Mouse (Mus musculus) hindbrain, embryonic 14.5 days (tissue): ENCODE measurements around the gene Reck. TPM values are rescaled to one million over a fixed set of nuclear protein-coding genes. Genes with fewer than 3 reads are reported as not detected.
A peak's percentile ranks its signal among the peaks of the same experiment; 100 is the strongest.

Experiments
- ATAC-seq: fragments of 200-750 bp; cut with Nextera tagmentation; 2 replicates; pipeline ENCODE4 v1.8.0; 2017; ENCODE audit warnings: moderate number of reproducible peaks, mild to moderate bottlenecking, moderate TSS enrichment, moderate library complexity; ENCODE audit not compliant: low FRiP score
- DNase-seq: peaks from one replicate; pipeline ENCODE4 v3.0.0-alpha.2; 2015; ENCODE audit warnings: low spot score
- H3K27ac ChIP-seq: fragments of 300-500 bp; sonication (generic); 2 replicates; pipeline ENCODE4 v1.5.1; 2014; ENCODE audit warnings: mild to moderate bottlenecking, moderate library complexity
- H3K27me3 ChIP-seq: fragments of 300-500 bp; sonication (generic); 2 replicates; pipeline ENCODE4 v1.6.1; 2014; ENCODE audit warnings: mild to moderate bottlenecking, low read length, mixed read lengths; ENCODE audit not compliant: control insufficient read depth, insufficient read depth
- H3K36me3 ChIP-seq: fragments of 300-500 bp; sonication (generic); replicated peaks from 2 replicates; pipeline ENCODE4 v1.6.1; 2014; ENCODE audit not compliant: control insufficient read depth, insufficient read depth
- H3K4me1 ChIP-seq: fragments of 300-500 bp; sonication (generic); replicated peaks from 2 replicates; pipeline ENCODE4 v1.6.1; 2014; ENCODE audit warnings: antibody characterized with exemption, low read length, mixed read lengths; ENCODE audit not compliant: control insufficient read depth, insufficient read depth
- H3K4me2 ChIP-seq: fragments of 300-500 bp; sonication (generic); replicated peaks from 2 replicates; pipeline ENCODE4 v1.6.1; 2014; ENCODE audit warnings: mild to moderate bottlenecking, moderate library complexity
- H3K4me3 ChIP-seq: fragments of 300-500 bp; sonication (generic); replicated peaks from 2 replicates; pipeline ENCODE4 v1.5.1; 2014; ENCODE audit warnings: mild to moderate bottlenecking, low read length
- H3K9ac ChIP-seq: fragments of 300-500 bp; sonication (generic); 2 replicates; pipeline ENCODE4 v1.6.1; 2014
- H3K9me3 ChIP-seq: fragments of 300-500 bp; sonication (generic); 2 replicates; pipeline ENCODE4 v1.6.1; 2016; ENCODE audit warnings: low read length; ENCODE audit not compliant: control insufficient read depth
- WGBS: fragments of 180-500 bp; shearing (Covaris S2); extraction: QIAGEN DNeasy Blood & Tissue Kit; methylation state at CpG from one replicate; pipeline ENCODE4 v1.1.7; 2014; 5-methylcytosine and 5-hydroxymethylcytosine counted together
- polyA plus RNA-seq: library from polyadenylated mRNA; unstranded; fragments of >200 nt; fragmentation: Nextera tagmentation; extraction: Ambion mirVana; gene quantifications from 2 replicates; pipeline ENCODE4 v1.2.1, GENCODE M21; 2014

The Reck gene
- 6.2 and 7.3 TPM in 2 replicates for polyA plus RNA-seq

DNA sequence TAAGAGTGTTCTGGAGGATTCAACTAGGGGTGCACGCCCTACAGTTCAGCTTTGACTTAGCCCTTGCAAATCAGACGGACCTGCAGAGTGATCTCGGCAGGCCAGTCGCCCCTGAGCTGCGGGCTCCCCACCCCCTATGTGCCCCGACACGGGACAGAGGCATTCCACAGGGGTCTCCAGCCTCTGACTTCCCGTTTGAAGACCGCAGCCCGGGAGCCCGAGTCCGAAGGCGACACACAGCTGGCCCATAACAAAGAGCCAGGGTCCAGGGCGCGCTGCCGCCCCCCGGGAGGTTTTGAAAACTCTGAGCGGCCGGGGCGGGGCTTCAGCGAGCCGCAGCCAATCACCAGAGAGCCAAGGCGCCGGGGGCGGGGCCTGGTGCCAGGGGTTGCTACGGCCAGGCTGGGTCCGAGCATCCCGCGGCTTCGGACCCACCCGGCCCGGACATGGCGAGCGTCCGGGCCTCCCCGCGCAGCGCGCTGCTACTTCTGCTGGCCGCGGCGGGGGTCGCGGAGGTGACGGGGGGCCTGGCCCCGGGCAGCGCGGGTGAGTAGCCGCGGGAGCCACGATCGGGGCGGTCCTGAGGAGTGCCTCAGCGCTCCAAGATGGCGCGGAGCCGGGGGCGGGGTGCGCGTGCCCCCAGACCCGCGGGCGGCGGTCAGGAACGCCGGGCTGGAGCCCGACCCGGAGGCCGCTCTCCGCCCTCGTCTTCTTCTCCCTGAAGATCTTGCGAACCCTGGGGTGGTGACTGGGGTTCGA, at the start of gene Reck:
TSS of gene Reck (plus strand) at position 371 of the 759 bp plus-strand sequence.
- peak within 1 kb of the TSS; percentile 72 for H3K27ac ChIP-seq
- H3K9ac ChIP-seq: peak within 1 kb of the TSS; percentile 88
- WGBS: under 1% methylated on average over 72 of the region's 73 CpGs
- DNase-seq (peak; percentile 90), ATAC-seq (peak; percentile 94)
- no peaks in the 10 kb centered on the region for H3K36me3 ChIP-seq
- H3K4me3 ChIP-seq: peak within 1 kb of the TSS; percentile 97
- peak within 1 kb of the TSS; percentile 89 for H3K4me2 ChIP-seq
- H3K27me3 ChIP-seq: no peaks in the 10 kb centered on the region
- H3K4me1 ChIP-seq: peaks cover 11% of the 10 kb centered on the region; the same call in 1 of the 2 replicates
- H3K9me3 ChIP-seq: no peaks in the 10 kb centered on the region

DNA sequence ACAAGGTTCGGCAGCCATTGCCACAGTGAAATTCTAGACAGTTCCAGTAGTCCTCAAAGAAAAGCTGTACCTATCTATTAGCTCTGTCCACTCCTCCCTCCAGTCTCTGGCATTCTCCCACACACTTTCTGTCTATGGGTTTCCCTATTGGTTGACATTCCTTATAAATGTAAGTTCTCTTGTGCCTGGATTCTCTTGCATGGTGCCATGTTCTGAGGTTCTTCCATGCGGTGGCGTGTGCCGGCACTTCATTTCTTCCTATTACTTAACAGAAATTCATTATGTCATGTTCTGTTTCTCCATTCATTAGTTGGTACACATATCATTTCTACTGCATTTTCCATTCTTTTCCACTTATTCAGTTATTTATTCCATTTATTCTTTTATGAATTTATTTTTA, 46.5 kb upstream of the Reck start:
- Histone ChIP-seq H3K4me1 (no peaks in the 10 kb centered on the region), H3K9ac (no peak overlapping the region), H3K4me2 (no peak overlapping the region), H3K27ac (no peak overlapping the region), H3K9me3 (no peaks in the 10 kb centered on the region), H3K27me3 (no peaks in the 10 kb centered on the region), H3K36me3 (no peaks in the 10 kb centered on the region), H3K4me3 (no peak overlapping the region)
- DNase-seq: no peak
- ATAC-seq: no peak
- WGBS: 93% methylated on average over 4 of the region's 4 CpGs

DNA sequence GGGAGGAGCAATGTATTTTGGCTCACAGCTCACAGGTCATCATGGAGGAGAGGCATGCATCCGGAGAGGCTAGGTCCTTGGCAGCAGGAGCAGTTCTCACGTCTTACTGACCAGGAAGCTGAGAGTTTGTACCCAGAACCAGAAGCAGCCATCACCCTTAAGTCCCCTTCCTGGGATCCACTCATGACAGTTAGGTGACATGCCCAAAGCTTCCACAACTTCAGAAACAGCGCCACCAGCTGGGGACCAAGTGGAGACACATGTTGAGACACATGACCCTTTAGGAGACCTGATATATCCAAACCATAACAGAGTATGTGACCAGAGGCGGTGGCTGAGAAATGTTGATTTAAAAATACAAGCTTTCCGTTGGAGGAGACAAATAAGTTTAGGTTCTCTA, 43.3 kb upstream of the Reck start:
- ATAC-seq (no peak), DNase-seq (no peak)
- Histone ChIP-seq H3K4me3 (no peak overlapping the region), H3K9ac (no peak overlapping the region), H3K9me3 (no peaks in the 10 kb centered on the region), H3K36me3 (no peaks in the 10 kb centered on the region), H3K27ac (no peak overlapping the region), H3K4me2 (no peak overlapping the region), H3K4me1 (no peaks in the 10 kb centered on the region), H3K27me3 (no peaks in the 10 kb centered on the region)
- WGBS: 70% methylated on average over 5 of the region's 5 CpGs

DNA sequence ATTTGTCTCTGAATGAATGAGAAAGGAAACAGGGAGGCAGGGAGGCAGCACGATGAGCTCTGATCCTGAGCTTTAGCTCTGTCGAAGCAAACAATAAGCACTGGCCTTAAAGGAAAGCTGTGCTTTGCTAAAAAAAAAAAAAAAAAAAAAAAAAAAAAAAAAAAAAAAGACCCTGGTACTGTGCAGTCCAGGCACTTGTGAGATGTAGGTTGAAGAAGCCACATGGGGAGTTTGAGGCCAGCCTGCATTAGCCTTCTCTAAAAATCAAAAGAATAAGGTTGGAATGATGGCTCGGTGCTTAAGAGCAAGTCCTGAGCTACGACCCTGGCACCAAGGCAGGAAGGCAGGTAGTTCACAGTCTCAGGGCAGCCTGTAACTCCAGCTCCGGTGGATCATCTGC, 41.6 kb upstream of the Reck start:
- DNase-seq (no peak), ATAC-seq (no peak)
- no peak overlapping the region for H3K4me3 ChIP-seq
- H3K27me3 ChIP-seq: no peaks in the 10 kb centered on the region
- WGBS: 69% methylated on average over 5 of the region's 5 CpGs
- no peaks in the 10 kb centered on the region for H3K4me1 ChIP-seq
- no peaks in the 10 kb centered on the region for H3K9me3 ChIP-seq
- H3K36me3 ChIP-seq: no peaks in the 10 kb centered on the region
- no peak overlapping the region for H3K9ac ChIP-seq
- H3K4me2 ChIP-seq: no peak overlapping the region
- no peak overlapping the region for H3K27ac ChIP-seq

DNA sequence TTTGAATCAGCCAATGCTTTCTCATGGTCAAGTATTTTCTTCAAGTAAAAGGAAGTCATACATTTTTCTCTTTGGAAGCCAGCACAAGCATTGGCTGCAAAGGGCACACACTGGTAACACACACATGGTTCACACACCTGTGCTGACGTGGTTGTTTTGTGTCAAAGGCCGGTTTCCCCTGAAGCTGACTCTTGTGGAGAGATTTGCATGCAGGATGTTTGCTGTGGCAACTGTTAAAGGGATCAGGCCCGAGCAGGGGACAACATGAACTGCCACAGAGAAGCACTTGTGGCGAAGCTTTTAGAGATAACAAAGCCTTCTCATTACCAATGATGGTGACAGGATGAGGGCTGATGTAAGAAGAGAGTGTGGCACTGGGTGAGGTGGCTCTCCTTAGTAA, 40.6 kb upstream of the Reck start:
- 79% methylated on average over 4 of the region's 4 CpGs for WGBS

DNA sequence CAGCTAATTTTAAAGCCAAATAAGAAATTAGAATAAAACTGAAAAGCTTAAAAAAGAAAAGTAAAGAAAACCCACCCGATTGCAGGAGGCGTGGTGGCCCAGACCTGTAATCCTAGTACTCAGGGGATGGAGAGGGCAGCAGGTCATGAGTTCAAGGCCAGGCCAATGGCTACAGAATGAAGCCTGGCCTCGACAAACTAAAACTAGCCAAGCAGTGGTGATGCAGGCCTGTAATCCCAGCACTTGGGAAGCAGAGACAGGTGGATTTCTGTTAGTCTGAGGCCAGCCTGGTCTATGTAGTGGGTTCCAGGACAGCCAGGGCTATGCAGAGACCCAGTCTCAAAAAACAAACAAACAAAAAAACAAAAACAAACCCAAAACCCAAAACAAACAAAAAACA, 37.0 kb upstream of the Reck start:
- H3K4me3 ChIP-seq: no peak overlapping the region
- DNase-seq (no peak), ATAC-seq (no peak)
- no peaks in the 10 kb centered on the region for H3K9me3 ChIP-seq
- WGBS: 80% methylated on average over 3 of the region's 3 CpGs
- H3K4me1 ChIP-seq: no peaks in the 10 kb centered on the region
- H3K27me3 ChIP-seq: no peaks in the 10 kb centered on the region
- no peak overlapping the region for H3K4me2 ChIP-seq
- no peak overlapping the region for H3K9ac ChIP-seq
- H3K27ac ChIP-seq: no peak overlapping the region
- no peaks in the 10 kb centered on the region for H3K36me3 ChIP-seq

More for the DNA sequence above, 40.6 kb upstream of the Reck start:
- ATAC-seq (no peak), DNase-seq (no peak)
- no peak overlapping the region for H3K4me2 ChIP-seq
- no peaks in the 10 kb centered on the region for H3K27me3 ChIP-seq
- no peaks in the 10 kb centered on the region for H3K4me1 ChIP-seq
- no peak overlapping the region for H3K9ac ChIP-seq
- H3K4me3 ChIP-seq: no peak overlapping the region
- no peak overlapping the region for H3K27ac ChIP-seq
- H3K9me3 ChIP-seq: no peaks in the 10 kb centered on the region
- H3K36me3 ChIP-seq: no peaks in the 10 kb centered on the region

DNA sequence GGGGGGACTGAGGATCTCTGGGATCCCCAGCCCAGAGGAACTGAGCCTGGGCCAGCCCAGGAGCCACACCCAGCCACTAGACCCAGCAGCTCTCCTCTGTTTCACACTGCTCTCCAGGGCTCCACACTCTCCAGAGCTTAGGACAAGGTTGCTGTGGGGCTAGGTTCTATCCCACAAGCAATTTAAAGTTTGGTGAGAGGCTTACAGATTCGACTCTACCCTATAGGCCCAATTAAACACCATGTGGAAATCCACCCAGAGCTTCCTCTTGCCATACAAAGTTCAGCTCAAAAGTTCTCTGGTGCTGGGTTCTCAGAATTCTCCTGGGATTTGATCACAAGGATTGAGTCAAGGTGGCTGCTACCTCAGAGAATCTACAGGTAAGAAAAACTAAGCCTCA, 35.2 kb upstream of the Reck start, which contains the start of gene Olfr157:
TSS of gene Olfr157 (minus strand) at position 101 of the 400 bp plus-strand sequence.
- no peak within 1 kb of the TSS for H3K27ac ChIP-seq
- DNase-seq (no peak), ATAC-seq (no peak)
- no peak within 1 kb of the TSS for H3K4me3 ChIP-seq
- H3K27me3 ChIP-seq: no peaks in the 10 kb centered on the region
- no peaks in the 10 kb centered on the region for H3K36me3 ChIP-seq
- H3K9ac ChIP-seq: no peak within 1 kb of the TSS
- 67% methylated on average over 1 of the region's 1 CpGs for WGBS
- H3K9me3 ChIP-seq: no peaks in the 10 kb centered on the region
- no peak within 1 kb of the TSS for H3K4me2 ChIP-seq
- H3K4me1 ChIP-seq: no peaks in the 10 kb centered on the region

DNA sequence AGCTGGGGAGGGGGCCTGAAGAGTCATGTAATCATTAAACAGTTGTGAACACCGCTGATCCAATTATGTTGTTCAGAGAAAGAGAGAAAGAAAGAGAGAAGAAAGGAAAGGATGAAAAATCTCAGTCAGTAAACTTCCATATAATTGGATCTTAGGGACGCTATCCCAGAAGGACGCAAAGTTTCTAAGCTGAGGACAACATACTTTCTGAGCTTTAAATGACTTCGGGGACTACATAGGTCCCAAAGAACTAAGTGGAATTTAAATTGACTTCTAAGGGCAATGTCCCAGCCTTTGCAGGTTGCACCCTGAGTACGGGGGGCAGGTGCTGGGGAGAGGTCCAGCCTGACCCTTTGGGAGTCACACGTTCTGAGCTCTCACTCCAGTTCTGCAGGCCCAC, 24.1 kb upstream of the Reck start, which contains the start of gene Olfr155:
TSS of gene Olfr155 (plus strand) at position 301 of the 400 bp plus-strand sequence.
- Histone ChIP-seq H3K9ac (no peak within 1 kb of the TSS), H3K9me3 (no peaks in the 10 kb centered on the region), H3K27ac (no peak within 1 kb of the TSS), H3K36me3 (no peaks in the 10 kb centered on the region), H3K4me1 (no peaks in the 10 kb centered on the region), H3K4me2 (no peak within 1 kb of the TSS), H3K4me3 (no peak within 1 kb of the TSS), H3K27me3 (no peaks in the 10 kb centered on the region)
- ATAC-seq (no peak), DNase-seq (no peak)
- WGBS: 88% methylated on average over 6 of the region's 6 CpGs

DNA sequence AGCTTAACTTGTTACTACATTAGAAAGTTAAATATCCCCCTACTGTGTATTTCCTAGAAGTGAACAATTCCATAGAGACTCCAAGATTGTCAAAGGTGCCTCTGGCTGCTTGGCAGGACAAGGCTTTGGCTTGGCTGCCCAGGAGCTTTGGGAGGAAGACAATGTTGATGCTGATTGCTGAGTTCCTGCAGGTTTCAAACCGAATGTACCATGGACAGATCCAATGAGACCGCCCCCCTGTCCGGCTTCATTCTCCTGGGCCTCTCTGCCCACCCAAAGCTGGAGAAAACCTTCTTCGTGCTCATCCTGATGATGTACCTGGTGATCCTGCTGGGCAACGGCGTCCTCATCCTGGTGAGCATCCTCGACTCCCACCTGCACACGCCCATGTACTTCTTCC, 21.2 kb upstream of the Reck start:
- WGBS: 67% methylated on average over 8 of the region's 8 CpGs
- Histone ChIP-seq H3K4me2 (no peak overlapping the region), H3K27me3 (no peaks in the 10 kb centered on the region), H3K9me3 (no peaks in the 10 kb centered on the region), H3K4me3 (no peak overlapping the region), H3K27ac (no peak overlapping the region), H3K9ac (no peak overlapping the region), H3K36me3 (no peaks in the 10 kb centered on the region), H3K4me1 (no peaks in the 10 kb centered on the region)
- DNase-seq (no peak), ATAC-seq (no peak)
